In the genomic region with DNA sequence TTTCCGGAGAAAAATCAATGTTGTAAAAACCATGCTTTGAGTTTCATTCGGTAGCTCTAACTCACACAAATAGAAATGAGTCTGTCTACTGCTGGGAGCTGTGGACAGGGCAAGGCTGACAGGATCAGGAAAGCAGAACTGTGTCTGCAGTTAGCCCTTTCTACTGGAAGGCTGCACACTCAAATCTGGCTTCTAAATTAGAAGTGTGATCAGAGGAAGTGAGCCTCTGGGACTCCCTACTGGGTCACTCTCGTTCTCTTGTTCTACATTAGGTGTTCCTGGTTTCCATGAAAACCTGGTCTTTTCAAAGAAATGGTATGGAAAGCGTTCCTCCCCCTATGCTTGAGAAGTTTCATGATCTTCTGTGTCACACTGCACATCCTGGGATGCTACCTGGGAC, we compare ENCODE assay signal across 15 mouse cellular contexts.
"Had no signal": no experiment of that assay in that cellular context is flagged by ENCODE, and none has a peak within 500 bp of the region (broad histone marks: within the 10 kb centered on the region; RNA-seq: fewer than 3 reads in every experiment).

No protein-coding gene starts in this region.

- DNase-seq: kidney, adult 11 months; kidney, adult 8-10 months; kidney, postnatal 36 days; liver, embryonic 13.5 days; lung, adult 2 months; lung, postnatal 36 days; right cerebral cortex, postnatal 14 days; right cerebral cortex, postnatal 4 days; thymus, adult 2 months; thymus, postnatal 25 days had no signal

- H3K27ac ChIP-seq: intestine, embryonic 15.5 days; kidney, embryonic 15.5 days; liver, embryonic 13.5 days; midbrain, embryonic 13.5 days had no signal

- ATAC-seq: intestine, embryonic 15.5 days; midbrain, embryonic 13.5 days; midbrain, embryonic 16.5 days had no signal

- H3K4me3 ChIP-seq: intestine, embryonic 15.5 days; kidney, embryonic 15.5 days; liver, embryonic 13.5 days; midbrain, embryonic 13.5 days; stomach, embryonic 15.5 days had no signal
